ENCODE assay signal across 20 mouse cellular contexts in genomic region chr6:86296126-86296525, GRCm38 (mm10).
DNase-seq lines count a peak whose midpoint lies in the region; ATAC-seq and TF ChIP-seq lines count a peak whose summit lies in the region.
"Had no signal": no experiment of that assay in that cellular context is flagged by ENCODE, and none has a peak within 500 bp of the region (broad histone marks: within the 10 kb centered on the region; RNA-seq: fewer than 3 reads in every experiment).

No protein-coding gene starts in this region.

- H3K4me1 ChIP-seq in ES-Bruce4 (ENCODE audit: control insufficient read depth, insufficient read depth, low read length) (peaks cover 4% of the 10 kb centered on the region), ES-E14 (ENCODE audit: control insufficient read depth in 2 of 2, insufficient read depth in 2 of 2, low read length in 2 of 2, poor library complexity in 1 of 2) (peaks cover 0 to 14% of the 10 kb centered on the region in 2 experiments; a peak in 3 of 4 replicates)
- no peaks in the 10 kb centered on the region for H3K4me1 ChIP-seq in hindbrain, embryonic 16.5 days (ENCODE audit: control insufficient read depth, insufficient read depth, low read depth, low read length)
- H3K4me1 ChIP-seq: embryonic facial prominence, embryonic 13.5 days; forebrain, embryonic 15.5 days had no signal

- ATAC-seq in megakaryocyte, adult 5-6 weeks (ENCODE audit: poor library complexity, severe bottlenecking) = no peak
- no peak for ATAC-seq in hindbrain, embryonic 16.5 days
- ATAC-seq: forebrain, embryonic 13.5 days; forebrain, embryonic 15.5 days; forebrain, postnatal 0 days had no signal

- H3K9ac ChIP-seq in ES-Bruce4 (ENCODE audit: low read depth, poor library complexity, severe bottlenecking) = no peak overlapping the region
- H3K9ac ChIP-seq in ES-E14 (ENCODE audit: insufficient read depth, low read depth, low read length, poor library complexity, severe bottlenecking) = no peak overlapping the region
- no peak overlapping the region for H3K9ac ChIP-seq in hindbrain, embryonic 16.5 days (ENCODE audit: low read depth, low read length)
- H3K9ac ChIP-seq: embryonic facial prominence, embryonic 13.5 days; embryonic facial prominence, embryonic 15.5 days; forebrain, embryonic 13.5 days; forebrain, embryonic 15.5 days; forebrain, postnatal 0 days had no signal

- H3K4me3 ChIP-seq in ES-Bruce4 (ENCODE audit: low read depth, low read length) (no peak overlapping the region), ES-E14 (ENCODE audit: insufficient read depth in 1 of 2, low read depth in 1 of 2, low read length in 2 of 2, poor library complexity in 1 of 2, severe bottlenecking in 1 of 2) (no peak overlapping the region)
- no peak overlapping the region for H3K4me3 ChIP-seq in hindbrain, embryonic 16.5 days (ENCODE audit: low read length)
- H3K4me3 ChIP-seq: embryonic facial prominence, embryonic 13.5 days; embryonic facial prominence, embryonic 15.5 days; erythroblast, embryonic 14.5 days; forebrain, embryonic 10.5 days; forebrain, embryonic 13.5 days; forebrain, embryonic 15.5 days had no signal

- DNase-seq in 3134 (ENCODE audit: extremely low read depth, insufficient read length, low spot score) (peak; percentile 7), ES-E14 (ENCODE audit: low read depth, low spot score) (peak; percentile 70), ZHBTc4 (ENCODE audit: low read depth, low spot score) (peak; percentile 93)
- DNase-seq in urinary bladder, adult 2 months (ENCODE audit: low spot score) = no peak
- DNase-seq: cerebellum, adult 11-12 months; cerebellum, adult 2 months; cerebellum, adult 9-10 months; cerebellum, postnatal 10 days; cerebellum, postnatal 36 days; embryo, embryonic 11 days; forebrain, postnatal 0 days had no signal

- in situ Hi-C loops in ES-E14 (cut with MboI; ENCODE audit: low sequenced_read_pairs in 2 of 2, unreplicated experiment in 2 of 2) = no loop called here

- 98% methylated on average over 3 of the region's 3 CpGs for WGBS in hindbrain, embryonic 16.5 days

- H3K9me3 ChIP-seq in ES-Bruce4 (replicated peaks; ENCODE audit: control insufficient read depth, insufficient read depth, low read length, poor library complexity, severe bottlenecking) = no peaks in the 10 kb centered on the region
- no peaks in the 10 kb centered on the region for H3K9me3 ChIP-seq in ES-E14 (ENCODE audit: control insufficient read depth, insufficient read depth, low read depth, low read length)
- H3K9me3 ChIP-seq in hindbrain, embryonic 16.5 days (ENCODE audit: control insufficient read depth, low read length) = no peaks in the 10 kb centered on the region
- H3K9me3 ChIP-seq: embryonic facial prominence, embryonic 15.5 days; forebrain, embryonic 10.5 days; forebrain, embryonic 13.5 days; forebrain, embryonic 15.5 days had no signal

- H3K36me3 ChIP-seq in ES-Bruce4 (ENCODE audit: control insufficient read depth, insufficient read depth, low read length, poor library complexity, severe bottlenecking) = no peaks in the 10 kb centered on the region
- no peaks in the 10 kb centered on the region for H3K36me3 ChIP-seq in ES-E14 (ENCODE audit: control insufficient read depth, insufficient read depth, low read length, poor library complexity, severe bottlenecking)
- no peaks in the 10 kb centered on the region for H3K36me3 ChIP-seq in hindbrain, embryonic 16.5 days (ENCODE audit: control insufficient read depth, insufficient read depth, low read length)
- H3K36me3 ChIP-seq: embryonic facial prominence, embryonic 13.5 days; embryonic facial prominence, embryonic 15.5 days; forebrain, embryonic 10.5 days; forebrain, embryonic 15.5 days had no signal

- no peaks in the 10 kb centered on the region for H3K27me3 ChIP-seq in ES-Bruce4 (ENCODE audit: control insufficient read depth, insufficient read depth, low read length, poor library complexity, severe bottlenecking)
- no peaks in the 10 kb centered on the region for H3K27me3 ChIP-seq in hindbrain, embryonic 16.5 days (replicated peaks; ENCODE audit: control insufficient read depth, insufficient read depth, low read length)
- H3K27me3 ChIP-seq: embryonic facial prominence, embryonic 13.5 days; embryonic facial prominence, embryonic 15.5 days; forebrain, embryonic 13.5 days; forebrain, embryonic 15.5 days had no signal

- H3K4me2 ChIP-seq in hindbrain, embryonic 16.5 days (ENCODE audit: low read length) = no peak overlapping the region
- H3K4me2 ChIP-seq: embryonic facial prominence, embryonic 13.5 days; embryonic facial prominence, embryonic 15.5 days; forebrain, embryonic 13.5 days; forebrain, embryonic 15.5 days had no signal

- peak overlapping the region; percentile 68 for H3K27ac ChIP-seq in ES-Bruce4 (ENCODE audit: insufficient read depth, low read length)
- no peak overlapping the region for H3K27ac ChIP-seq in ES-E14 (ENCODE audit: insufficient read depth, low read depth, low read length, poor library complexity, severe bottlenecking)
- H3K27ac ChIP-seq in hindbrain, embryonic 16.5 days (ENCODE audit: low read depth, low read length) = no peak overlapping the region
- H3K27ac ChIP-seq: embryonic facial prominence, embryonic 13.5 days; embryonic facial prominence, embryonic 15.5 days; forebrain, embryonic 10.5 days; forebrain, embryonic 13.5 days; forebrain, embryonic 15.5 days had no signal

- TF ChIP-seq POLR2A in ES-Bruce4 (IDR thresholded peaks at IDR 0.05; ENCODE audit: insufficient read depth, low read length) = no peak

- TF ChIP-seq CTCF in ES-Bruce4 (IDR thresholded peaks at IDR 0.05; ENCODE audit: low read depth, low read length) = no peak

- 0 out of 2 replicates have a peak, but pooled peaks have one; percentile 11 for TF ChIP-seq EP300 in ES-Bruce4 (IDR thresholded peaks at IDR 0.05; ENCODE audit: insufficient read depth, low read depth, low read length)

TF ChIP-seq in ES-E14, 5 proteins besides CTCF, POLR2A, EP300 and RAD21:
- TF ChIP-seq ZC3H11A (IDR thresholded peaks at IDR 0.05; ENCODE audit: borderline replicate concordance, low read depth, low read length) (no peak), HCFC1 (IDR thresholded peaks at IDR 0.05; ENCODE audit: borderline replicate concordance, insufficient read depth, low read length) (no peak), ZNF384 (IDR thresholded peaks at IDR 0.05; ENCODE audit: low read depth, low read length) (no peak), MAFK (IDR thresholded peaks at IDR 0.05; ENCODE audit: insufficient read depth, low read depth, low read length) (no peak)
